Mouse (Mus musculus): ENCODE results near the gene Spata7. TPM values are rescaled to one million over a fixed set of nuclear protein-coding genes. Genes with fewer than 3 reads are reported as not detected.

Spata7 gene
- polyA plus RNA-seq, 1 experiment from 2014 or later: 34.4 TPM

- Histone ChIP-seq H3K4me1 (no peaks in the 10 kb centered on the region), H3K9me3 (no peaks in the 10 kb centered on the region), H3K36me3 (replicated peaks) (no peaks in the 10 kb centered on the region; the same call in 1 of the 2 replicates), H3K4me2 (no peak overlapping the region), H3K9ac (no peak overlapping the region), H3K4me3 (no peak overlapping the region), H3K27me3 (replicated peaks) (no peaks in the 10 kb centered on the region), H3K27ac (no peak overlapping the region)
- WGBS: 97% methylated on average over 6 of the region's 6 CpGs
- no peak for ATAC-seq (replicated peaks)
Measured at GRCm38 (mm10) chr12:98676861-98677260, 48.9 kb downstream of the Spata7 start.

GRCm38 (mm10) chr12:98677336-98677735 is 49.4 kb downstream of the Spata7 start:
- WGBS: 59% methylated on average over 14 of the region's 14 CpGs
- H3K4me2 ChIP-seq: no peak overlapping the region
- H3K9me3 ChIP-seq: no peaks in the 10 kb centered on the region
- no peak for ATAC-seq (replicated peaks)
- no peaks in the 10 kb centered on the region for H3K27me3 ChIP-seq (replicated peaks)
- H3K36me3 ChIP-seq (replicated peaks): no peaks in the 10 kb centered on the region; the same call in 1 of the 2 replicates
- H3K4me3 ChIP-seq: no peak overlapping the region
- no peaks in the 10 kb centered on the region for H3K4me1 ChIP-seq
- no peak overlapping the region for H3K27ac ChIP-seq
- no peak overlapping the region for H3K9ac ChIP-seq

- Histone ChIP-seq H3K4me2 (no peak overlapping the region), H3K4me1 (no peaks in the 10 kb centered on the region), H3K27me3 (replicated peaks) (no peaks in the 10 kb centered on the region), H3K27ac (no peak overlapping the region), H3K4me3 (no peak overlapping the region), H3K9me3 (no peaks in the 10 kb centered on the region), H3K36me3 (replicated peaks) (no peaks in the 10 kb centered on the region; the same call in 1 of the 2 replicates), H3K9ac (no peak overlapping the region)
- no peak for ATAC-seq (replicated peaks)
- WGBS: 92% methylated on average over 15 of the region's 15 CpGs
Measured at GRCm38 (mm10) chr12:98679906-98680305, 51.9 kb downstream of the Spata7 start.

- ATAC-seq (replicated peaks): no peak
- Histone ChIP-seq H3K36me3 (replicated peaks) (no peaks in the 10 kb centered on the region; the same call in 1 of the 2 replicates), H3K9me3 (no peaks in the 10 kb centered on the region), H3K9ac (no peak overlapping the region), H3K27ac (no peak overlapping the region), H3K27me3 (replicated peaks) (no peaks in the 10 kb centered on the region), H3K4me1 (no peaks in the 10 kb centered on the region), H3K4me3 (no peak overlapping the region), H3K4me2 (no peak overlapping the region)
- WGBS: 86% methylated on average over 15 of the region's 15 CpGs
Measured at GRCm38 (mm10) chr12:98682196-98682595, 54.2 kb downstream of the Spata7 start.

GRCm38 (mm10) chr12:98683171-98683570 is 55.2 kb downstream of the Spata7 start:
- H3K9me3 ChIP-seq: no peaks in the 10 kb centered on the region
- H3K9ac ChIP-seq: no peak overlapping the region
- no peaks in the 10 kb centered on the region for H3K4me1 ChIP-seq
- no peak for ATAC-seq (replicated peaks)
- no peaks in the 10 kb centered on the region for H3K27me3 ChIP-seq (replicated peaks)
- no peak overlapping the region for H3K27ac ChIP-seq
- no peak overlapping the region for H3K4me2 ChIP-seq
- WGBS: 83% methylated on average over 11 of the region's 11 CpGs
- no peaks in the 10 kb centered on the region; the same call in 1 of the 2 replicates for H3K36me3 ChIP-seq (replicated peaks)
- H3K4me3 ChIP-seq: no peak overlapping the region

- Histone ChIP-seq H3K4me3 (no peak overlapping the region), H3K4me1 (no peaks in the 10 kb centered on the region), H3K36me3 (replicated peaks) (no peaks in the 10 kb centered on the region; the same call in 1 of the 2 replicates), H3K27ac (no peak overlapping the region), H3K9me3 (no peaks in the 10 kb centered on the region), H3K4me2 (no peak overlapping the region), H3K27me3 (replicated peaks) (no peaks in the 10 kb centered on the region), H3K9ac (no peak overlapping the region)
- ATAC-seq (replicated peaks): no peak
- WGBS: 78% methylated on average over 6 of the region's 6 CpGs
Measured at GRCm38 (mm10) chr12:98683574-98683973, 55.6 kb downstream of the Spata7 start.

GRCm38 (mm10) chr12:98690230-98690629 is 62.3 kb downstream of the Spata7 start:
- WGBS: 90% methylated on average over 8 of the region's 8 CpGs
- H3K27me3 ChIP-seq (replicated peaks): no peaks in the 10 kb centered on the region
- no peak overlapping the region for H3K9ac ChIP-seq
- no peak for ATAC-seq (replicated peaks)
- no peaks in the 10 kb centered on the region for H3K9me3 ChIP-seq
- H3K4me3 ChIP-seq: no peak overlapping the region
- H3K4me2 ChIP-seq: no peak overlapping the region
- no peak overlapping the region for H3K27ac ChIP-seq
- H3K4me1 ChIP-seq: no peaks in the 10 kb centered on the region
- H3K36me3 ChIP-seq (replicated peaks): no peaks in the 10 kb centered on the region

- Histone ChIP-seq H3K4me1 (no peaks in the 10 kb centered on the region), H3K9me3 (no peaks in the 10 kb centered on the region), H3K36me3 (replicated peaks) (no peaks in the 10 kb centered on the region), H3K27me3 (replicated peaks) (no peaks in the 10 kb centered on the region), H3K4me3 (no peak overlapping the region), H3K9ac (no peak overlapping the region), H3K27ac (no peak overlapping the region), H3K4me2 (no peak overlapping the region)
- ATAC-seq (replicated peaks): no peak
- WGBS: 83% methylated on average over 5 of the region's 5 CpGs
Measured at GRCm38 (mm10) chr12:98697202-98697601, 69.2 kb downstream of the Spata7 start.

- H3K4me3 ChIP-seq: no peak overlapping the region
- 66% methylated on average over 9 of the region's 9 CpGs for WGBS
- no peaks in the 10 kb centered on the region for H3K36me3 ChIP-seq (replicated peaks)
- no peaks in the 10 kb centered on the region for H3K9me3 ChIP-seq
- no peak overlapping the region for H3K4me2 ChIP-seq
- H3K27me3 ChIP-seq (replicated peaks): no peaks in the 10 kb centered on the region
- H3K27ac ChIP-seq: no peak overlapping the region
- H3K9ac ChIP-seq: no peak overlapping the region
- no peak for ATAC-seq (replicated peaks)
- no peaks in the 10 kb centered on the region for H3K4me1 ChIP-seq
Measured at GRCm38 (mm10) chr12:98701564-98701963, 73.6 kb downstream of the Spata7 start.

GRCm38 (mm10) chr12:98703554-98703953 is 75.6 kb downstream of the Spata7 start:
- no peak for ATAC-seq (replicated peaks)
- Histone ChIP-seq H3K9me3 (no peaks in the 10 kb centered on the region), H3K4me3 (no peak overlapping the region)

GRCm38 (mm10) chr12:98703961-98704360 is 76.0 kb downstream of the Spata7 start:
- no peak overlapping the region for H3K4me2 ChIP-seq
- ATAC-seq (replicated peaks): no peak

More at GRCm38 (mm10) chr12:98703554-98703953, 75.6 kb downstream of the Spata7 start:
- Histone ChIP-seq H3K9ac (no peak overlapping the region), H3K27ac (no peak overlapping the region), H3K27me3 (replicated peaks) (no peaks in the 10 kb centered on the region), H3K4me1 (no peaks in the 10 kb centered on the region), H3K4me2 (no peak overlapping the region), H3K36me3 (replicated peaks) (no peaks in the 10 kb centered on the region)
- 89% methylated on average over 2 of the region's 2 CpGs for WGBS

GRCm38 (mm10) chr12:98712819-98713218 is 84.9 kb downstream of the Spata7 start:
- 66% methylated on average over 6 of the region's 6 CpGs for WGBS
- H3K27ac ChIP-seq: no peak overlapping the region
- no peaks in the 10 kb centered on the region for H3K4me1 ChIP-seq
- H3K4me3 ChIP-seq: no peak overlapping the region
- no peak overlapping the region for H3K4me2 ChIP-seq
- H3K9ac ChIP-seq: no peak overlapping the region
- no peaks in the 10 kb centered on the region for H3K36me3 ChIP-seq (replicated peaks)
- H3K27me3 ChIP-seq (replicated peaks): no peaks in the 10 kb centered on the region
- ATAC-seq (replicated peaks): no peak
- no peaks in the 10 kb centered on the region for H3K9me3 ChIP-seq

More at GRCm38 (mm10) chr12:98703961-98704360, 76.0 kb downstream of the Spata7 start:
- Histone ChIP-seq H3K4me1 (no peaks in the 10 kb centered on the region), H3K4me3 (no peak overlapping the region), H3K27ac (no peak overlapping the region), H3K9me3 (no peaks in the 10 kb centered on the region), H3K27me3 (replicated peaks) (no peaks in the 10 kb centered on the region), H3K9ac (no peak overlapping the region), H3K36me3 (replicated peaks) (no peaks in the 10 kb centered on the region)
- 76% methylated on average over 10 of the region's 10 CpGs for WGBS

GRCm38 (mm10) chr12:98713621-98714103 is 85.7 kb downstream of the Spata7 start:
- no peak for ATAC-seq (replicated peaks)
- no peaks in the 10 kb centered on the region for H3K4me1 ChIP-seq
- 56% methylated on average over 7 of the region's 7 CpGs for WGBS
- H3K9ac ChIP-seq: no peak overlapping the region
- no peaks in the 10 kb centered on the region for H3K27me3 ChIP-seq (replicated peaks)
- no peak overlapping the region for H3K27ac ChIP-seq
- no peaks in the 10 kb centered on the region for H3K9me3 ChIP-seq
- H3K4me2 ChIP-seq: no peak overlapping the region
- no peaks in the 10 kb centered on the region for H3K36me3 ChIP-seq (replicated peaks)
- no peak overlapping the region for H3K4me3 ChIP-seq
